Mouse (Mus musculus): ENCODE results near the gene Mroh2a. TPM values are rescaled to one million over a fixed set of nuclear protein-coding genes. Genes with fewer than 3 reads are reported as not detected.
A peak's percentile ranks its signal among the peaks of the same experiment; 100 is the strongest.

The Mroh2a gene
- polyA plus RNA-seq, 1 experiment from 2014 or later: 0.88 TPM

DNA sequence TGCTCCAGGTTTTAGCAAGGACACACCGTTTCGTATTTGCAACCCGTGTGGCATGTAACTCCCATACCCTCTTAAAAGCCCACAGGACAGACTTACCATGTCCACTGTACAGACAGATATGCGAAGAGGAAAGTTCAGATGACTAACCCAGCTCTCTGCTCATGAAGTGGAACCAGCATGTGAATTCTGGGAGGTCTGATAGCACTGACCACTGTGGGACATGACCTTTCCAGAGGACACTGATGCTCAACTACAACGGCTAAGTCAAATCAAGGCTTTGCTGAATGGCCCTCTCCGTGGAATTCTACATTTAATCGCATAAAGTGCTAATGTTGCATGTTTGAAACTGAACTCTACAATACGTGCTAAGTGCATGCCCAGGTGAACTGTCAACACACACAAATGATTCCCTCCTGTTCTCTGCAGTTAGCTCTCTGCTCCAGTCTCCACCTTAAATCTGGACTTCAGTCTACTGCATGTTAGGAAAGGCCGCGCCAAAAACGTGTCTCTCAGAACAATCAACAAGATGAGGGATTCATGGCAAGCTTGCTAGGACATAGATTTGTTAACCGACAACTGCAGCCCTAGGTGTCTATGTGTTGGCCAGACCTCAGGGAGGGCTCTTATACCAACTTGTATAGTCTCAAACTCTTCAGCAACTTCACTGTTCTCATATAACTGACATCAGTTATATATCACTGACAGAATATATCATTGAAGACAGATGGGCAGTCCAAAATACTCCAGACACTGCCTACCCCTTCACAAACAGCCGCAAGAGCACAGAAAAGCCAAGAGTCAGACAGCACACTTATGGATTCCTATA, 49.1 kb downstream of the Mroh2a start:
- H3K9ac ChIP-seq: peak overlapping the region; percentile 67
- H3K27ac ChIP-seq: no peak overlapping the region
- peak overlapping the region; percentile 50 for H3K4me3 ChIP-seq (replicated peaks)
- 61% methylated on average over 13 of the region's 13 CpGs for WGBS
- H3K9me3 ChIP-seq: no peaks in the 10 kb centered on the region
- peaks cover 17% of the 10 kb centered on the region for H3K4me1 ChIP-seq (replicated peaks)
- peaks cover 35% of the 10 kb centered on the region for H3K36me3 ChIP-seq
- no peak for ATAC-seq
- no peaks in the 10 kb centered on the region for H3K27me3 ChIP-seq (replicated peaks)
- H3K4me2 ChIP-seq (replicated peaks): peak overlapping the region; percentile 53

DNA sequence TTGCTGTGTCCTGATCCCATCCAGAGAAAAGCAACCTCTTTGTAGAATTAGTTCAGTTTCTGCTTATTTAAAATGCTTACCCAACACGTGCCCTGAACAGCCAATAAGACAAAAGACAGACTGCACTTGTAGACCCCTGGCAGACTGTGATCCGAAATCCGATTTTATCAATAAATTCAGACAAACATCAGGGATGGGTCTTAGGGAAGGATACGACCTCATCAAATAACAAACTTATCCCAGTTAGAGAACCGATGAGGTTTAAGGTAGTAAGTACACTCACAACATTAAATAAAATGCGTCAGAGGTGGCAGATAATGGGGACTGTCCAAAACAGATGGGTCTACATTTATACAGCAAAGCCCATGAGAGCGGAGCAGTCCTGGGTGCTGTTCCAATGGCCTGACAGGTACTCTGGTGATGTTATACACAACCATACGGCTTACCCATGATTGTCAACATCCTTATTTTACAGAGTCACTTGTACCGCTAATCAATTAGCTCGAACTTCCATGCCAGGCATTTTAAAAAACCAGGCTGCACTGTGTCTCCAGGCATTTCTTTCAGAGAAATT, 49.8 kb downstream of the Mroh2a start:
- peaks cover 32% of the 10 kb centered on the region for H3K36me3 ChIP-seq
- peak; percentile 24 for ATAC-seq
- no peaks in the 10 kb centered on the region for H3K9me3 ChIP-seq
- peak overlapping the region; percentile 50 for H3K4me3 ChIP-seq (replicated peaks)
- WGBS: 16% methylated on average over 10 of the region's 10 CpGs
- H3K27me3 ChIP-seq (replicated peaks): no peaks in the 10 kb centered on the region
- H3K9ac ChIP-seq: peak overlapping the region; percentile 67
- peak overlapping the region; percentile 81 for H3K27ac ChIP-seq
- peaks cover 17% of the 10 kb centered on the region for H3K4me1 ChIP-seq (replicated peaks)
- H3K4me2 ChIP-seq (replicated peaks): peak overlapping the region; percentile 53

GRCm38 (mm10) chr1:88277098-88277817, 50.5 kb downstream of the Mroh2a start, which contains the start of the genes Hjurp and Trpm8:
Gene Hjurp, minus strand, starts transcription at chr1:88277633.
Gene Trpm8, plus strand, starts transcription at chr1:88277661.
- peak within 1 kb of the TSS; percentile 67 for H3K9ac ChIP-seq
- no peaks in the 10 kb centered on the region for H3K27me3 ChIP-seq (replicated peaks)
- H3K4me1 ChIP-seq (replicated peaks): peaks cover 17% of the 10 kb centered on the region
- peaks cover 27% of the 10 kb centered on the region for H3K36me3 ChIP-seq
- H3K4me2 ChIP-seq (replicated peaks): peak within 1 kb of the TSS; percentile 53
- H3K27ac ChIP-seq: peak within 1 kb of the TSS; percentile 81
- H3K4me3 ChIP-seq (replicated peaks): peak within 1 kb of the TSS; percentile 50
- H3K9me3 ChIP-seq: no peaks in the 10 kb centered on the region
- under 1% methylated on average over 50 of the region's 50 CpGs for WGBS
- ATAC-seq: peak; percentile 93

GRCm38 (mm10) chr1:88277818-88278511, 51.2 kb downstream of the Mroh2a start:
- Histone ChIP-seq H3K9ac (peak overlapping the region; percentile 67; the same call in 1 of the 2 replicates), H3K27me3 (replicated peaks) (no peaks in the 10 kb centered on the region), H3K9me3 (no peaks in the 10 kb centered on the region), H3K4me3 (replicated peaks) (peak overlapping the region; percentile 50), H3K36me3 (peaks cover 22% of the 10 kb centered on the region), H3K4me1 (replicated peaks) (peaks cover 17% of the 10 kb centered on the region), H3K27ac (peak overlapping the region; percentile 81; the same call in 1 of the 2 replicates), H3K4me2 (replicated peaks) (peak overlapping the region; percentile 53)
- ATAC-seq: peak; percentile 2
- 66% methylated on average over 18 of the region's 18 CpGs for WGBS

GRCm38 (mm10) chr1:88279111-88280005, 52.6 kb downstream of the Mroh2a start:
- Histone ChIP-seq H3K4me3 (replicated peaks) (no peak overlapping the region), H3K36me3 (peaks cover 10% of the 10 kb centered on the region), H3K27ac (peak overlapping the region; percentile 5; the same call in 1 of the 2 replicates), H3K9ac (no peak overlapping the region), H3K27me3 (replicated peaks) (no peaks in the 10 kb centered on the region), H3K4me1 (replicated peaks) (peaks cover 17% of the 10 kb centered on the region), H3K9me3 (no peaks in the 10 kb centered on the region), H3K4me2 (replicated peaks) (peak overlapping the region; percentile 2)
- peak; percentile 60 for ATAC-seq
- 53% methylated on average over 9 of the region's 9 CpGs for WGBS

DNA sequence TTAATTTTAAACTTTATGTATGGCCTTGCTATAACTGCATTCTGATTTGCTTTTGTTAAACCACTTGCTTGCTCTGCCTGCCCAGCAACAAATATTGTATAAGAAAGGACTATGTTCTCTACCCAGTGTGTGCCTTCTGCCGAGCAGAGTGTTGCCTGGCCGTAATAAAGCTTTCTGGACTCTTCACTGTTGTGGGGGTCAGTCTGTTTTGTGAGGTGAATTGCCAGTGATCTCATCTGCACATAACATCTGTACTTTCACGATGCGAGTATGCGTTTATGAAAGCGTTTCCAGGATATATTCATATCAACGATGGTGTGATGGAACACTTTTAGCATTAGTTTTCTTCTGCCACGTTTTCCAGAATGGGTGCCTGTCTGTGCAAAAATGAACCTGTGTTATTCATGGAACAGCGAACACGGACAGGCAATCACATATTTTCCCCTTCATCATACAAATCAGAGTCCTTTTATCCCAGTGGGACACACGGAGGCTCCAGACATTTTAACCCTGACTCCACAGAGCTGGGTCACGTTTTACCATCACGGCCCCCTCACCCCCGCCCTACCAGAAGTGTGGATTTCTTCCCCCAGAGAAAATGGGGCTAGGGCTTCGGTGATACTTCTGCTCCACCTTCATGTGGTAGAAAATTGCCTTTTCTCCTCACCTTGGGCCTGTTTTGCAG, 53.4 kb downstream of the Mroh2a start:
- Histone ChIP-seq H3K4me2 (replicated peaks) (peak overlapping the region; percentile 4), H3K27ac (peak overlapping the region; percentile 11)

DNA sequence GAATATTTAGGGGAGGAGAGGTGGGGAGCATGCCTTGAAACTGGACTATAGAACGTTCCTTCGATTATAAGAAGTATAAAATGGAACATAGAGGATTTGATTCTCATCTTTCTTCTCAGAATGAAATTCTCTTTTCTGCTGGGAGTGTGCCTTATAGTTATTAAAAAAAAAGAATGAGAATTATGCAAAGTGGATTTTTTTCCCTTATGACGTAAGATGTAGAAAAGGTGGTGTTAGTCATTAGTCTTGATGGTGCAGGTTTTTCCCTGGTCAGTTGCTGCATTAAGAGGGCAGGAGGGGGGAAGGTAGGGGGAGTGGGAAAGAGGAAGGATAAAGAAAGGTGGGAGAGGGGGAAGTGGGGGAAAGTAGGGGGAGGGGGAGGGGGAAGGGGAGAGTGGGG, 55.5 kb downstream of the Mroh2a start:
- no peaks in the 10 kb centered on the region for H3K9me3 ChIP-seq
- H3K4me1 ChIP-seq (replicated peaks): peaks cover 3% of the 10 kb centered on the region
- H3K36me3 ChIP-seq: no peaks in the 10 kb centered on the region
- no peak overlapping the region for H3K4me2 ChIP-seq (replicated peaks)
- H3K27ac ChIP-seq: no peak overlapping the region
- WGBS: 63% methylated on average over 3 of the region's 3 CpGs
- H3K4me3 ChIP-seq (replicated peaks): no peak overlapping the region
- no peak for ATAC-seq
- no peaks in the 10 kb centered on the region for H3K27me3 ChIP-seq (replicated peaks)
- no peak overlapping the region for H3K9ac ChIP-seq

More for the DNA sequence above, 53.4 kb downstream of the Mroh2a start:
- H3K4me1 ChIP-seq (replicated peaks): peaks cover 16% of the 10 kb centered on the region
- 57% methylated on average over 15 of the region's 15 CpGs for WGBS
- peak; percentile 55; the same call in 1 of the 2 replicates for ATAC-seq
- H3K4me3 ChIP-seq (replicated peaks): no peak overlapping the region
- H3K36me3 ChIP-seq: peaks cover 2% of the 10 kb centered on the region
- H3K9me3 ChIP-seq: no peaks in the 10 kb centered on the region
- H3K27me3 ChIP-seq (replicated peaks): no peaks in the 10 kb centered on the region
- no peak overlapping the region for H3K9ac ChIP-seq

DNA sequence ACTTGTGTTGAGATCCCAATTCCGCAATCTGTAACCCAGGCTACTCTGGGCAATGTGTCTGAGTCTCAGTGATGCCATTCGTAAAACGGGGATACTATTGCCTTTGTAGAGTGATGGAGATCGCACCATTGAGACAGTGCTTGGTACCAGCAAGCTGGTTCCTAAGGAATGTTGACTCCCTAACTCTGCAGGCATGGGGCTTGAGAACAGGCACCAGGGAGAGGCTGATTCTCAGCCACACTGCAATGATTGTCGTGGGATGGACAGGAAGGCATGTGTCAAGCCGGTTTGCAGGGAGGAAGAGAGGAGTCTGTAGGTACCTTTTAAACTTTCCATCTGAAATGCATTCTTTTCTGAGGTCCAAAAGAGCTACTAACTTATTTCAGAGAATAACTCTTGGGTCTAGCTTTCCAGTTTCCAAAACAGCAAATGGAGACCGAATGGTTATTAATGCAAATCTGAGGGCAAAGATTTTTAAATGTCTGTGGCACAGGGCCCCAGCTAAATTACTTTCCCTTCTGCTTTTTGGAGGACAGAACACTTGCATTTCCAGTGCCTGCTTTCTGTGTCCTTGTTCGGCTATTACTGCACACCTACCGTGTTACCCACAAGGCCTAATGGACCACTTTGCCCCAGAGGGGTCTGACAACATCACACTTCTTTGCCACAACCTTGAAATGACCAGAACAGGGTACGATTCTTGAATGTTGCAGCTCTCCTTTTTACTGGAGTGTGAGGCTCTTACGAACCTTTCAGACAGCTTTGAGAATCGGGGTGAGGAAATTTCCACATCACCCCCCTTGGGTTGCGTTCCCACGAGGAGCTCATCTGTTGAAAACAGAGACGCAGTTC, 56.8 kb downstream of the Mroh2a start:
- no peaks in the 10 kb centered on the region for H3K36me3 ChIP-seq
- H3K4me2 ChIP-seq (replicated peaks): no peak overlapping the region
- 80% methylated on average over 15 of the region's 15 CpGs for WGBS
- H3K4me1 ChIP-seq (replicated peaks): no peaks in the 10 kb centered on the region
- H3K27me3 ChIP-seq (replicated peaks): no peaks in the 10 kb centered on the region
- no peak for ATAC-seq
- 0 out of 2 replicates have a peak, but pooled peaks cover 6% of the 10 kb centered on the region for H3K9me3 ChIP-seq
- no peak overlapping the region for H3K9ac ChIP-seq
- no peak overlapping the region for H3K27ac ChIP-seq
- H3K4me3 ChIP-seq (replicated peaks): no peak overlapping the region

GRCm38 (mm10) chr1:88284228-88284945, 57.6 kb downstream of the Mroh2a start:
- H3K4me3 ChIP-seq (replicated peaks): no peak overlapping the region
- no peaks in the 10 kb centered on the region for H3K27me3 ChIP-seq (replicated peaks)
- 60% methylated on average over 10 of the region's 10 CpGs for WGBS
- no peak for ATAC-seq
- no peaks in the 10 kb centered on the region for H3K4me1 ChIP-seq (replicated peaks)
- no peak overlapping the region for H3K4me2 ChIP-seq (replicated peaks)
- no peak overlapping the region for H3K27ac ChIP-seq
- 0 out of 2 replicates have a peak, but pooled peaks cover 6% of the 10 kb centered on the region for H3K9me3 ChIP-seq
- H3K9ac ChIP-seq: no peak overlapping the region
- H3K36me3 ChIP-seq: no peaks in the 10 kb centered on the region
